Mouse (Mus musculus) frontal cortex, postnatal 10 days (tissue): ENCODE data around the gene Ncbp3.
A peak's percentile ranks its signal among the peaks of the same experiment; 100 is the strongest.

Experiments used
- DNase-seq, 2 experiments: peaks; one replicate each; pipeline ENCODE4 v3.0.0; 2022; ENCODE audit warnings: low spot score in 2 of 2, mixed read lengths in 1 of 2

The Ncbp3 gene

DNA sequence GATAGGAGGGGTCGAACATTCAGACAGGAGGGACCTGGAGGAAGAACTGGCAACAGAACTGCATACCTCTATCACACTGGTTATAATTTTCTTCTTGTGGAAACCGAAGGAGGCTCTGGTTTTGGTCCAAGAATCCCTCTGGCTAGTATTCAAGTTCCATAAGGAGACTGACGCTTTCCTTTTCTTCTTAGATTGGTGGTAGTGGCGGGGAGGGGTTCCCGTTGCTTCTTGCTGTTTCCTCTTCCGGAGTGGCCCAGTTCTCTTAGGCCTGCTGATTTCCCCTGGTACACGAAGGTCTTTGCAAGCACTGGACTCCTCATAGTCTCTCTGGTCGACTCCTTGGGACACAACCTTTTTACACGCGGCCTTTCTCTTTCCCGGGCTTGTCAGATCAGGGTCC lies 89.5 kb downstream of the Ncbp3 start:
- DNase-seq = no peak

DNA sequence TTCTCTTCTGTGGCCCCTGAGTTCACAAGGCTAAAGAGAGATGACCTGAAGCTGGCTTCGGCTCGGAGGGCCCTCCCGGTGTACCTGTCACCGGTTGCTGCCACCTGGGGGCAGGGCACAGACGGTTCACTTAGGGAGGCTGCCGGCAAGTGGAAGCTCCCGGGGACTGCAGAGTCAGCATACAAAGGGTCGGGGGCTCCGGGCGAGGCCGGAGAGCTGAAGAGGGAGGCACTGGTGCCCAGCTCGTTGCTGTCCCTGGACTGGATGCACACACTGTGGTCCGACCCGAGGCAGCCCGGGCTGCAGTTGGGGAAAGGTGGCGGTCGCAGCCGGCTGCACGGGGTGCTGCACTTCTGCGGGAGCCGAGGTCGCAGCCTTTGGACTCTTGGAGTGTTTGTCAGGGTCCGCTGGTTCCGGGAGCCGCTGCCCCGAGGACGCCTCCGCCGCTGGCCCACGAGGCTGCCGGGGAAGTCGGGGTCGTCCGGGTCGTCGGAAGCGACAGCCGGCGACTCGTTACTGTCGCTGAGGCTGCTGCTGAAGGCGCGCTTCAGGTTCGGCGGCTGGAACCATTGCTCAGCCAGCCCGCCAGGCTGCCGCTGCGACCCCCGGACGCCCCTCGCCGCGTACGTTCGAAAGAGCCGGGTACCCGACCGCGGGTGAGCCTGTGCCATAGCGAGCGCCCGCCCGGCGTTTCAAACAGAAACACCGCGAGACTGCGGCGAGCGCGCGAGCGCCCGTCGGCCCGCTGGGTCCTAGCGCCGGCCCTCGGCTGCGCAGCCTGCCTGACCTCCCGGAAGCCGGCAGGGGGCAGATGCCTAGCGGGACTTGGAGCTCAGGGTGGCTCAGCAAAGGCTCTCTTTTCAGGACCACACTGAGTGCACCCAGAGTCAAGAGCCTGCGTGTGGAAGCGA lies 90.3 kb downstream of the Ncbp3 start, which contains the start of gene Haspin:
TSS of gene Haspin (minus strand) at position 704 of the 911 bp plus-strand sequence.
- DNase-seq = peak; percentile 78 to 88
